11 mouse cellular contexts compared by ENCODE assay signal in genomic region chr13:95849501-95850007, GRCm38 (mm10). TPM values are rescaled to one million over a fixed set of nuclear protein-coding genes. Genes with fewer than 3 reads are reported as not detected.
DNase-seq lines count a peak whose midpoint lies in the region; ATAC-seq and TF ChIP-seq lines count a peak whose summit lies in the region.
"Had no signal": no experiment of that assay in that cellular context is flagged by ENCODE, and none has a peak within 500 bp of the region (broad histone marks: within the 10 kb centered on the region; RNA-seq: fewer than 3 reads in every experiment).

No protein-coding gene starts in this region.

- H3K4me3 ChIP-seq in left cerebral cortex, adult 2 months: no peak overlapping the region
- no peak overlapping the region for H3K4me3 ChIP-seq in embryonic facial prominence, embryonic 14.5 days (ENCODE audit: low read depth, low read length)
- no peak overlapping the region for H3K4me3 ChIP-seq in layer of hippocampus, adult 2 months
- H3K4me3 ChIP-seq: embryonic facial prominence, embryonic 13.5 days; heart, embryonic 13.5 days had no signal

- TF ChIP-seq CTCF in left cerebral cortex, adult 2 months (IDR thresholded peaks at IDR 0.05): no peak
- no peak for TF ChIP-seq CTCF in layer of hippocampus, adult 2 months (conservative IDR thresholded peaks at IDR 0.05)

- no peak overlapping the region for H3K4me2 ChIP-seq in embryonic facial prominence, embryonic 14.5 days (ENCODE audit: low read depth, low read length)
- H3K4me2 ChIP-seq: embryonic facial prominence, embryonic 13.5 days; heart, embryonic 13.5 days had no signal

- H3K4me1 ChIP-seq in embryonic facial prominence, embryonic 14.5 days (ENCODE audit: control insufficient read depth, insufficient read depth, low read length): no peaks in the 10 kb centered on the region
- H3K4me1 ChIP-seq: heart, embryonic 13.5 days had no signal

- H3K27me3 ChIP-seq in embryonic facial prominence, embryonic 14.5 days (replicated peaks; ENCODE audit: control insufficient read depth, insufficient read depth, low read length): no peaks in the 10 kb centered on the region
- H3K27me3 ChIP-seq: embryonic facial prominence, embryonic 13.5 days; heart, embryonic 13.5 days had no signal

- WGBS in embryonic facial prominence, embryonic 14.5 days: 36% methylated on average over 7 of the region's 7 CpGs

- H3K9me3 ChIP-seq in embryonic facial prominence, embryonic 14.5 days (ENCODE audit: control insufficient read depth, low read length): no peaks in the 10 kb centered on the region
- H3K9me3 ChIP-seq: embryonic facial prominence, embryonic 13.5 days; heart, embryonic 13.5 days had no signal

- peak; percentile 26; the same call in 1 of the 2 replicates for ATAC-seq in embryonic facial prominence, embryonic 14.5 days (ENCODE audit: low read depth)
- ATAC-seq in megakaryocyte-erythroid progenitor cell, adult 5-6 weeks (replicated peaks; ENCODE audit: low FRiP score, low TSS enrichment, poor library complexity, severe bottlenecking): no peak
- ATAC-seq: lung, postnatal 0 days had no signal

- H3K27ac ChIP-seq in left cerebral cortex, adult 2 months: peak overlapping the region; percentile 16
- no peak overlapping the region for H3K27ac ChIP-seq in embryonic facial prominence, embryonic 14.5 days (replicated peaks; ENCODE audit: low read depth, low read length)
- H3K27ac ChIP-seq in layer of hippocampus, adult 2 months: peak overlapping the region; percentile 76
- H3K27ac ChIP-seq: embryonic facial prominence, embryonic 13.5 days; heart, embryonic 13.5 days had no signal

- no peak overlapping the region for H3K9ac ChIP-seq in embryonic facial prominence, embryonic 14.5 days (ENCODE audit: low read depth, low read length)
- H3K9ac ChIP-seq: embryonic facial prominence, embryonic 13.5 days; heart, embryonic 13.5 days had no signal

- intact Hi-C loops in left cerebral cortex, adult 2 months (cut with DNase I): loop anchor here (1.0 kb wide), 1 partner anchor 29 kb away; no protein-coding TSS in a partner anchor
- intact Hi-C loops in left cerebral cortex, postnatal 10 days (cut with DNase I): no loop called here

- H3K36me3 ChIP-seq in embryonic facial prominence, embryonic 14.5 days (ENCODE audit: control insufficient read depth, insufficient read depth, low read length): no peaks in the 10 kb centered on the region
- H3K36me3 ChIP-seq: embryonic facial prominence, embryonic 13.5 days; heart, embryonic 13.5 days had no signal

- DNase-seq in left cerebral cortex, adult 2 months (ENCODE audit: extremely low spot score in 1 of 2, low spot score in 2 of 2): peak; percentile 47 to 50
- DNase-seq in left cerebral cortex, postnatal 10 days (ENCODE audit: extremely low spot score in 1 of 2, low spot score in 2 of 2): no peak
- DNase-seq in embryonic facial prominence, embryonic 14.5 days (ENCODE audit: low spot score): no peak
- peak; percentile 61 to 83 for DNase-seq in layer of hippocampus, adult 2 months (ENCODE audit: low spot score in 2 of 2)
- DNase-seq in right cerebral cortex, adult 2 months (ENCODE audit: low spot score in 2 of 2): peak; percentile 46 to 64
- no peak for DNase-seq in urinary bladder, postnatal 25 days (ENCODE audit: low spot score)
- DNase-seq in thymus, postnatal 36 days: no peak

RNA-seq across cellular contexts. Expression of gene Iqgap2, which starts 42.2 kb away (rescaled TPM):
- total RNA-seq in left cerebral cortex, adult 2 months (2021): 10 to 100 TPM; 19.1 to 21.5 TPM
- total RNA-seq in left cerebral cortex, postnatal 10 days (2021): 10 to 100 TPM; 10.9 TPM
- polyA plus RNA-seq in embryonic facial prominence, embryonic 14.5 days (2014; fragmentation: Nextera tagmentation; extraction: Ambion mirVana): 13.7 and 14.9 TPM in 2 replicates
- 10 to 100 TPM; 95.2 to 97.7 TPM for total RNA-seq in layer of hippocampus, adult 2 months (2021)
- total RNA-seq in megakaryocyte-erythroid progenitor cell, adult 5-6 weeks (2014; fragmentation: Nextera tagmentation): 42.7 and 49.2 TPM in 2 replicates
- 91.1 and 135 TPM in 2 replicates for total RNA-seq in megakaryocyte-erythroid progenitor cell, adult 5-6 weeks (2017)

Comparison
In these comparisons a context has a peak if more than half of its experiments do, and no peak if none do; other contexts are left out.
1. DNase-seq: peak in left cerebral cortex, adult 2 months (2 of 2), layer of hippocampus, adult 2 months (2 of 2) and right cerebral cortex, adult 2 months (2 of 2); none in left cerebral cortex, postnatal 10 days (0 of 2), embryonic facial prominence, embryonic 14.5 days (single experiment), urinary bladder, postnatal 25 days (single experiment) and thymus, postnatal 36 days (0 of 2).